In genomic region chr3:90103938-90104337, GRCm38 (mm10) we compare ENCODE assay signal across 25 mouse cellular contexts. TPM values are rescaled to one million over a fixed set of nuclear protein-coding genes. Genes with fewer than 3 reads are reported as not detected.
"Had no signal": no experiment of that assay in that cellular context is flagged by ENCODE, and none has a peak within 500 bp of the region (broad histone marks: within the 10 kb centered on the region; RNA-seq: fewer than 3 reads in every experiment).

TSS of gene Nup210l (plus strand) at chr3:90104132.

- H3K4me2 ChIP-seq: heart, embryonic 11.5 days; heart, embryonic 13.5 days; heart, embryonic 15.5 days; hindbrain, embryonic 13.5 days; hindbrain, embryonic 15.5 days; intestine, embryonic 15.5 days; limb, embryonic 13.5 days; limb, embryonic 15.5 days; liver, embryonic 12.5 days had no signal

- ATAC-seq: inflammation-experienced regulatory T-cells, adult 6 months; intestine, embryonic 15.5 days; intestine, postnatal 0 days; liver, embryonic 12.5 days had no signal

- H3K27ac ChIP-seq: heart, adult 2 months; heart, embryonic 13.5 days; heart, embryonic 15.5 days; hindbrain, embryonic 13.5 days; hindbrain, embryonic 15.5 days; intestine, embryonic 15.5 days; kidney, postnatal 0 days; limb, embryonic 13.5 days; limb, embryonic 15.5 days; liver, embryonic 12.5 days had no signal

- H3K27me3 ChIP-seq: heart, embryonic 13.5 days; heart, embryonic 15.5 days; hindbrain, embryonic 13.5 days; hindbrain, embryonic 15.5 days; intestine, embryonic 15.5 days; limb, embryonic 13.5 days; limb, embryonic 15.5 days; liver, embryonic 12.5 days had no signal

- H3K9me3 ChIP-seq: heart, embryonic 13.5 days; heart, embryonic 15.5 days; hindbrain, embryonic 13.5 days; hindbrain, embryonic 15.5 days; intestine, embryonic 15.5 days; limb, embryonic 15.5 days; liver, embryonic 12.5 days had no signal

- H3K4me3 ChIP-seq: heart, adult 2 months; heart, embryonic 13.5 days; heart, embryonic 15.5 days; hindbrain, embryonic 13.5 days; hindbrain, embryonic 15.5 days; intestine, embryonic 15.5 days; limb, embryonic 13.5 days; limb, embryonic 15.5 days; liver, embryonic 12.5 days had no signal

- H3K4me1 ChIP-seq: heart, embryonic 13.5 days; heart, embryonic 15.5 days; hindbrain, embryonic 13.5 days; hindbrain, embryonic 15.5 days; intestine, embryonic 15.5 days; limb, embryonic 13.5 days; limb, embryonic 15.5 days; liver, embryonic 12.5 days had no signal

- DNase-seq: gastrocnemius, postnatal 14 days; gastrocnemius, postnatal 36 days; heart, adult 11 months; heart, adult 2 months; heart, postnatal 14 days; heart, postnatal 36 days; kidney, adult 18-20 months; kidney, adult 8-10 months; kidney, postnatal 14 days; kidney, postnatal 36 days; layer of hippocampus, adult 9-11 months; layer of hippocampus, postnatal 36 days; left cerebral cortex, postnatal 4 days had no signal

- H3K9ac ChIP-seq: heart, embryonic 13.5 days; heart, embryonic 15.5 days; hindbrain, embryonic 13.5 days; hindbrain, embryonic 15.5 days; intestine, embryonic 15.5 days; limb, embryonic 13.5 days; limb, embryonic 15.5 days; liver, embryonic 12.5 days had no signal

RNA-seq across cellular contexts. Expression of gene Nup210l, which starts in this region (rescaled TPM):
- polyA plus RNA-seq: intestine, postnatal 0 days had no signal
